Mouse (Mus musculus) ES-E14 (cell line): ENCODE measurements at regions not wholly inside any gene's neighbourhood (a gene's known extent, or its start where the extent isn't known, plus 50 kb on each side); places are given as distances from the start of the nearest gene placed in this dataset.

ENCODE experiments used
- DNase-seq: peaks from one replicate; pipeline ENCODE4 v3.0.0-alpha.2; 2013; ENCODE audit warnings: low read depth, low spot score
- H3K27ac ChIP-seq: 2 replicates; pipeline ENCODE4 v1.5.1; 2012; ENCODE audit warnings: low read depth, mild to moderate bottlenecking, low read length, moderate library complexity, mixed read lengths; ENCODE audit not compliant: poor library complexity, insufficient read depth, severe bottlenecking
- H3K36me3 ChIP-seq: 2 replicates; pipeline ENCODE4 v1.6.1; 2012; ENCODE audit warnings: mild to moderate bottlenecking, low read length, moderate library complexity, mixed read lengths; ENCODE audit not compliant: control insufficient read depth, poor library complexity, insufficient read depth, severe bottlenecking
- H3K4me1 ChIP-seq, 2 experiments: fragments of 150-350 bp in 1 of 2; sonication (generic) in 1 of 2; 2 replicates each; pipeline ENCODE4 v1.6.1; 2012; ENCODE audit warnings: low read length in 2 of 2, mild to moderate bottlenecking in 1 of 2, mixed read lengths in 1 of 2; ENCODE audit not compliant: control insufficient read depth in 2 of 2, insufficient read depth in 2 of 2, poor library complexity in 1 of 2
- H3K4me3 ChIP-seq, 2 experiments: fragments of 150-350 bp in 1 of 2; sonication (generic) in 1 of 2; 2 replicates each; pipeline ENCODE4 v1.5.1; 2012; ENCODE audit warnings: low read length in 2 of 2, low read depth in 1 of 2, mild to moderate bottlenecking in 1 of 2, mixed read lengths in 1 of 2; ENCODE audit not compliant: insufficient read depth in 1 of 2, poor library complexity in 1 of 2, severe bottlenecking in 1 of 2
- H3K9ac ChIP-seq: 2 replicates; pipeline ENCODE4 v1.6.1; 2012; ENCODE audit warnings: low read depth, mild to moderate bottlenecking, low read length, mixed read lengths; ENCODE audit not compliant: poor library complexity, insufficient read depth, severe bottlenecking
- H3K9me3 ChIP-seq: fragments of 150-350 bp; sonication (generic); 2 replicates; pipeline ENCODE4 v1.6.1; 2012; ENCODE audit warnings: low read depth, mild to moderate bottlenecking, low read length; ENCODE audit not compliant: control insufficient read depth, insufficient read depth
- CHD2 ChIP-seq: IDR thresholded peaks from 2 replicates; pipeline ENCODE4 v1.6.1; 2014; ENCODE audit warnings: mild to moderate bottlenecking, low read depth, low read length, inconsistent platforms
- HCFC1 ChIP-seq: IDR thresholded peaks from 2 replicates; pipeline ENCODE4 v1.6.1; 2012; ENCODE audit warnings: low read length, inconsistent platforms, borderline replicate concordance; ENCODE audit not compliant: insufficient read depth
- MAFK ChIP-seq: IDR thresholded peaks from 2 replicates; pipeline ENCODE4 v1.6.1; 2014; ENCODE audit warnings: mild to moderate bottlenecking, low read depth, low read length, inconsistent platforms; ENCODE audit not compliant: insufficient read depth
- ZC3H11A ChIP-seq: IDR thresholded peaks from 2 replicates; pipeline ENCODE4 v1.6.1; 2012; ENCODE audit warnings: low read depth, mild to moderate bottlenecking, inconsistent platforms, low read length, borderline replicate concordance
- ZNF384 ChIP-seq: IDR thresholded peaks from 2 replicates; pipeline ENCODE4 v1.6.1; 2012; ENCODE audit warnings: low read depth, low read length, inconsistent platforms
- in situ Hi-C, 2 experiments: fragments of 600-800 bp; cut with MboI; formaldehyde crosslinking; loops; one replicate each; pipeline ENCODE4 v1.15.1; 2025; ENCODE audit warnings: low sequenced_read_pairs in 2 of 2, inconsistent platforms in 1 of 2; ENCODE audit not compliant: unreplicated experiment in 2 of 2

- Histone ChIP-seq H3K4me3 (no peak overlapping the region), H3K9ac (no peak overlapping the region), H3K9me3 (no peaks in the 10 kb centered on the region), H3K4me1 (no peaks in the 10 kb centered on the region), H3K27ac (no peak overlapping the region), H3K36me3 (no peaks in the 10 kb centered on the region)
- DNase-seq, result no peak
- in situ Hi-C loops, result no loop called here
- TF ChIP-seq ZNF384, result no peak
- no peak for TF ChIP-seq CHD2
These were observed 118.4 kb upstream of the Itga4 start for GRCm38 (mm10) chr2:79136619-79137458.

GRCm38 (mm10) chr2:79137694-79138171 lies 117.5 kb upstream of the Itga4 start:
- no peak overlapping the region for H3K9ac ChIP-seq
- no peaks in the 10 kb centered on the region for H3K4me1 ChIP-seq
- H3K27ac ChIP-seq, result no peak overlapping the region
- H3K36me3 ChIP-seq, result no peaks in the 10 kb centered on the region
- in situ Hi-C loops, result no loop called here
- no peak for DNase-seq
- no peak overlapping the region for H3K4me3 ChIP-seq
- no peak for TF ChIP-seq MAFK
- TF ChIP-seq CHD2, result no peak
- TF ChIP-seq ZNF384, result no peak
- no peak for TF ChIP-seq ZC3H11A
- no peak for TF ChIP-seq HCFC1
- H3K9me3 ChIP-seq, result no peaks in the 10 kb centered on the region

GRCm38 (mm10) chr2:79138368-79139109 lies 116.7 kb upstream of the Itga4 start:
- no peak for DNase-seq
- Histone ChIP-seq H3K27ac (no peak overlapping the region), H3K9ac (no peak overlapping the region), H3K4me1 (no peaks in the 10 kb centered on the region), H3K4me3 (no peak overlapping the region), H3K36me3 (no peaks in the 10 kb centered on the region), H3K9me3 (no peaks in the 10 kb centered on the region)
- TF ChIP-seq ZNF384, result no peak
- no peak for TF ChIP-seq MAFK
- TF ChIP-seq CHD2, result no peak
- no peak for TF ChIP-seq HCFC1
- TF ChIP-seq ZC3H11A, result no peak
- in situ Hi-C loops, result no loop called here

GRCm38 (mm10) chr2:79141961-79142360 lies 113.3 kb upstream of the Itga4 start:
- no peak overlapping the region for H3K9ac ChIP-seq

More at GRCm38 (mm10) chr2:79141961-79142360, 113.3 kb upstream of the Itga4 start:
- no peaks in the 10 kb centered on the region for H3K36me3 ChIP-seq
- H3K4me1 ChIP-seq, result no peaks in the 10 kb centered on the region
- no peak overlapping the region for H3K27ac ChIP-seq
- no peak for DNase-seq
- H3K4me3 ChIP-seq, result no peak overlapping the region
- no peaks in the 10 kb centered on the region for H3K9me3 ChIP-seq
- in situ Hi-C loops, result no loop called here
- TF ChIP-seq ZNF384 (no peak), HCFC1 (no peak), CHD2 (no peak), ZC3H11A (no peak), MAFK (no peak)
